Mouse (Mus musculus): ENCODE measurements around the gene Pde1c.
A peak's percentile ranks its signal among the peaks of the same experiment; 100 is the strongest.

Gene Pde1c

GRCm38 (mm10) chr6:56322799-56323198 is 246.1 kb downstream of the Pde1c start:
- peak; percentile 15 to 17 for DNase-seq

GRCm38 (mm10) chr6:56310318-56310717 is 258.6 kb downstream of the Pde1c start:
- peak in 1 of 2 experiments; percentile 11 for DNase-seq

- DNase-seq = no peak
Measured at GRCm38 (mm10) chr6:56306066-56306465, 262.8 kb downstream of the Pde1c start.

- no peak for DNase-seq
Measured at GRCm38 (mm10) chr6:56292176-56292575, 276.7 kb downstream of the Pde1c start.

GRCm38 (mm10) chr6:56289307-56289706 is 279.6 kb downstream of the Pde1c start:
- peak; percentile 37 to 47 for DNase-seq

- no peak for DNase-seq
Measured at GRCm38 (mm10) chr6:56284821-56285220, 284.1 kb downstream of the Pde1c start.

- DNase-seq = no peak
Measured at GRCm38 (mm10) chr6:56275461-56275860, 293.4 kb downstream of the Pde1c start.

GRCm38 (mm10) chr6:56271741-56272140 is 297.2 kb downstream of the Pde1c start:
- DNase-seq = no peak

GRCm38 (mm10) chr6:56264509-56264908 is 304.4 kb downstream of the Pde1c start:
- DNase-seq = no peak

- DNase-seq = no peak
Measured at GRCm38 (mm10) chr6:56260118-56260517, 308.8 kb downstream of the Pde1c start.

GRCm38 (mm10) chr6:56257555-56258297 is 311.2 kb downstream of the Pde1c start:
- DNase-seq = no peak

GRCm38 (mm10) chr6:56250091-56250490 is 318.8 kb downstream of the Pde1c start:
- peak; percentile 62 to 69 for DNase-seq

GRCm38 (mm10) chr6:56191426-56192140 is 377.3 kb downstream of the Pde1c start:
- peak; percentile 54 to 57 for DNase-seq

- no peak for DNase-seq
Measured at GRCm38 (mm10) chr6:56176485-56176884, 392.4 kb downstream of the Pde1c start.

GRCm38 (mm10) chr6:56172172-56172571 is 396.7 kb downstream of the Pde1c start:
- no peak for DNase-seq

- DNase-seq = no peak
Measured at GRCm38 (mm10) chr6:56168736-56169135, 400.2 kb downstream of the Pde1c start.

GRCm38 (mm10) chr6:56158217-56158616 is 410.7 kb downstream of the Pde1c start:
- DNase-seq = no peak

- DNase-seq = peak; percentile 47 to 54
Measured at GRCm38 (mm10) chr6:56156836-56157235, 412.1 kb downstream of the Pde1c start.

GRCm38 (mm10) chr6:56130493-56131159 is 438.3 kb downstream of the Pde1c start:
- peak; percentile 10 to 34 for DNase-seq

- no peak for DNase-seq
Measured at GRCm38 (mm10) chr6:56099520-56100101, 469.3 kb downstream of the Pde1c start.

- DNase-seq = peak; percentile 19 to 21
Measured at GRCm38 (mm10) chr6:56098427-56098826, 470.5 kb downstream of the Pde1c start.

- no peak for DNase-seq
Measured at GRCm38 (mm10) chr6:56076378-56076805, 492.5 kb downstream of the Pde1c start.

- no peak for DNase-seq
Measured at GRCm38 (mm10) chr6:56068516-56068915, 500.4 kb downstream of the Pde1c start.
